Mouse (Mus musculus) mouse embryonic stem cell (cell line): ENCODE results near the gene Ror1.

Experiments
- in situ Hi-C, 2 experiments: fragments of 300-500 bp; cut with MboI; formaldehyde crosslinking; loops; 1 replicate in 1 of 2; 3 replicates in 1 of 2; pipeline ENCODE4 v1.14.3; 2019 to 2020; ENCODE audit warnings: low sequenced_read_pairs in 2 of 2, low pct_unique_long_range_greater_than_20kb in 1 of 2, mixed read lengths in 1 of 2; ENCODE audit not compliant: unreplicated experiment in 1 of 2

The Ror1 gene

GRCm38 (mm10) chr4:100230245-100230644, 134.7 kb downstream of the Ror1 start:
- in situ Hi-C loops, result no loop called here

- in situ Hi-C loops, result no loop called here
Measured at GRCm38 (mm10) chr4:100230963-100231362, 135.4 kb downstream of the Ror1 start.

GRCm38 (mm10) chr4:100231906-100232305, 136.3 kb downstream of the Ror1 start:
- in situ Hi-C loops, result no loop called here

GRCm38 (mm10) chr4:100232541-100232940, 136.9 kb downstream of the Ror1 start:
- in situ Hi-C loops, result no loop called here

GRCm38 (mm10) chr4:100233770-100234169, 138.2 kb downstream of the Ror1 start:
- in situ Hi-C loops, result no loop called here

GRCm38 (mm10) chr4:100236339-100236738, 140.7 kb downstream of the Ror1 start:
- in situ Hi-C loops, result no loop called here

GRCm38 (mm10) chr4:100242061-100242756, 146.6 kb downstream of the Ror1 start:
- in situ Hi-C loops, result no loop called here

- in situ Hi-C loops, result no loop called here
Measured at GRCm38 (mm10) chr4:100244250-100244649, 148.7 kb downstream of the Ror1 start.

- in situ Hi-C loops, result no loop called here
Measured at GRCm38 (mm10) chr4:100244701-100245100, 149.1 kb downstream of the Ror1 start.

- in situ Hi-C loops, result no loop called here
Measured at GRCm38 (mm10) chr4:100247826-100248225, 152.2 kb downstream of the Ror1 start.

GRCm38 (mm10) chr4:100248273-100248672, 152.7 kb downstream of the Ror1 start:
- in situ Hi-C loops, result no loop called here

GRCm38 (mm10) chr4:100251270-100251669, 155.7 kb downstream of the Ror1 start:
- in situ Hi-C loops, result no loop called here

- in situ Hi-C loops, result no loop called here
Measured at GRCm38 (mm10) chr4:100252050-100252449, 156.5 kb downstream of the Ror1 start.

GRCm38 (mm10) chr4:100252646-100253045, 157.1 kb downstream of the Ror1 start:
- in situ Hi-C loops, result no loop called here

GRCm38 (mm10) chr4:100253401-100253800, 157.8 kb downstream of the Ror1 start:
- in situ Hi-C loops, result no loop called here

- in situ Hi-C loops, result no loop called here
Measured at GRCm38 (mm10) chr4:100253831-100254230, 158.2 kb downstream of the Ror1 start.

GRCm38 (mm10) chr4:100258462-100258861, 162.9 kb downstream of the Ror1 start:
- in situ Hi-C loops, result no loop called here

GRCm38 (mm10) chr4:100263917-100264316, 168.3 kb downstream of the Ror1 start:
- in situ Hi-C loops, result no loop called here

GRCm38 (mm10) chr4:100271059-100271735, 175.6 kb downstream of the Ror1 start:
- in situ Hi-C loops, result no loop called here

GRCm38 (mm10) chr4:100271736-100272127, 176.1 kb downstream of the Ror1 start:
- in situ Hi-C loops, result no loop called here
